Mouse (Mus musculus): ENCODE results near the gene Isg15.

Gene Isg15

DNA sequence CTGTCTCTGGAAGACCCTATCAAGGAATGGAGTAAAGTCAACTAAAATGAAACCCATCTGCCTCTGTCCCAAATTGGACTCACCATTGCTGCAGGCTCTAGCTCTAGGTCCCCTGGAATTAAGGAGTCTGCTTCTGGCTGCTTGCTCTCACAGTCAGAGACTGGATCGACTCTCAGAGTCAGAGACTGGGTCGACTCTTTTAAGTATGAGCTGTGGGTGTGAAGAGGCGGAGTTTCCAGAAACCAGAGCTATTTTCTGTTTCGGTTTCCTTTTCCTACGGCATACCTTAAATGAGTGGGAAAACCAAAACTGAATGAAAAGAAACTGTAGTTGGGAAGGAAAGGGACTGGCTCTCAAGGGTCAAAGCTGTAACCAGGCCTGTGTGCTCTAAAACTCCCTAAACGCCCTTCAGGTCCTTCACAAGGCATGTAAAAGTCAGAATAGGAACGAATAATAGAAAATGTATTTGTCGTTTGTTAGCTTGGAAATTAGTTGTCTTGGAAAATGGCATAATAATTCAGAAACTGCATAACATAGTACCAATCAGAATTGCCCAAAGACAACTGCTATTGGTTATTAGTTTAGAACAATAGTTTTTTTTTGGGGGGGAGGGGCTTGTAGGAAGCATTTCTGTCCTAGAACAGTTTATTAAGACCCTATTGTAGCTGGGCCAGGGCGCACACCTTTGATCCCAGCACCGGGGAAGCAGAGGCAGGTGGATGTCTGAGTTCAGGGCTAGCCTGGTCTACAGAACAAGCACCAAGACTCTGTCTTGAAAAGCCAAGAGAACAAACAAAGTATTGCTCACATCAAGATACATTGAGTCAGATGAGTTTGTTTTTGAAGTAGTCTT is at the start of gene Isg15:
TSS of gene Isg15 (minus strand) at position 196 of the 853 bp plus-strand sequence.
- DNase-seq (ENCODE audit: low spot score in 2 of 2), result no peak

- DNase-seq (ENCODE audit: low spot score in 2 of 2), result no peak
Observed at GRCm38 (mm10) chr4:156249567-156249966, 48.9 kb upstream of the Isg15 start.

- DNase-seq (ENCODE audit: low spot score in 2 of 2), result no peak
Observed at GRCm38 (mm10) chr4:156236651-156237447, 36.2 kb upstream of the Isg15 start.

- peak; percentile 77 to 83 for DNase-seq (ENCODE audit: low spot score in 2 of 2)
Observed at GRCm38 (mm10) chr4:156235808-156236533, 35.4 kb upstream of the Isg15 start, which contains the start of gene Noc2l. Gene Noc2l, plus strand, starts transcription at chr4:156236010.

- DNase-seq (ENCODE audit: low spot score in 2 of 2), result no peak
Observed at GRCm38 (mm10) chr4:156235360-156235770, 34.7 kb upstream of the Isg15 start.

- peak in 1 of 2 experiments; percentile 58 for DNase-seq (ENCODE audit: low spot score in 2 of 2)
Observed at GRCm38 (mm10) chr4:156234701-156235213, 34.1 kb upstream of the Isg15 start, which contains the start of gene Plekhn1. Gene Plekhn1, minus strand, starts transcription at chr4:156234857.

- no peak for DNase-seq (ENCODE audit: low spot score in 2 of 2)
Observed at GRCm38 (mm10) chr4:156234021-156234501, 33.4 kb upstream of the Isg15 start.

DNA sequence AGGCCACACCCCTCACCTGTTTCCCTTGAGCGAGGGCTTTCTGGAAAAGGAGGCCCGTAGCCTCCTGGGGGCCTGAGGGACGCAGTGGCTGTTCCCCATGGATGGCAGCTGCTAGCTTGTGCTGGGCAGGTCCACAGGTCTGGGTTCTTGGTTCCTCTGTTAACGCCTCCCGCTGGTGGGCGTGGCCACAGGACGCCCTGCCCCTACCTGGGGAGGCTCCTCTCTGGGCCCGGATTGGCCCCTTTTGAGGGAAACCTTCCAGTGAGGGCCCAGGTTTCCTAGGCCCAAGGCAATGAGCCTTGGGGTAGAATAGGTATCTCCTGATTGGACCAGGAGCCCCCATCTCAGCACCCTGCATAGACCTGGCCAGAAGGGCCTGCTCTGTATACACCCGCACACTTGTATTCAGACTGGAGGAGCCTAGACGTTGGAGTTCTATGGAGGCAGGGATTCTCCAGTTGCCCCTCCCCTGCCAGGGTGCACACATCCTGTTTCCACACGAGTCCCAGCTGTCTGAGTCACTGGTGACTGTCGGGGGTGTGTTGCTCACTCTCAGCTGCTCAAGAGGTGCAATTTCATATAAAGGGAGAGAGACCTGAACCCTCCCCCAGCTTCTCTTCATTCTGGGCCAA is 27.9 kb upstream of the Isg15 start:
- DNase-seq (ENCODE audit: low spot score in 2 of 2), result no peak

DNA sequence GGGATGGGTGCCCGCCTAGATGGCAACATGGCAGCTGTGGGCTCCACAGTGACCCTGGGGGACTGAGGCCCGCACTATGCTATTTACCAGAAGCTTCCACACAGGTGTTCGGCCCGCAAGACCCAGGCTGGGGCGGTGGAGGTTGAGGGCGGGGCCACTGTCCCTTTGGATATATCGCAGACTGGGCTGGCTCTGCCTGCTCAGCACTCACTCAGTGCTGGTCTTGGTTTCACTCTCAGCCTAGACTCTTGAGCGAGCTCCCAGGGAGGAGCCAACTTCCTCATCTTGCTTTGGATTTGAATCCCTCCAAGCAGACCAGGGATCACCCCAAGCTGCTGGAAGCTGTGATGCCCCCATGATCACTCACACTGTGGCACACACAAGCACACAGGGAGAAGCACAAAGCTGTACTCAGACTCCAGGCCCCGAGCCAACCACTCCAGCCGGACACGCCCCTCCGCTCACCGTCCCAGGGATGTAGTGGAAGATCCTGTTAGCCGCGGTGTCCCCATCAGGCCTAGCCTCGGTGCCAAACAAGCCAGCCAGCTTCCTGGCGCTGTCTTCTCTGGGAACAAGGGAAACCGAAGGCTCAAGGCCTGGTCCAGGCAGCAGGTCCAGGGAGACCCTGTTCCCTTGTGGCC is 27.3 kb upstream of the Isg15 start:
- DNase-seq (ENCODE audit: low spot score in 2 of 2), result no peak

GRCm38 (mm10) chr4:156224276-156224675 is 23.7 kb upstream of the Isg15 start:
- DNase-seq (ENCODE audit: low spot score in 2 of 2), result no peak

GRCm38 (mm10) chr4:156219936-156220335 is 19.3 kb upstream of the Isg15 start:
- DNase-seq (ENCODE audit: low spot score in 2 of 2), result no peak

DNA sequence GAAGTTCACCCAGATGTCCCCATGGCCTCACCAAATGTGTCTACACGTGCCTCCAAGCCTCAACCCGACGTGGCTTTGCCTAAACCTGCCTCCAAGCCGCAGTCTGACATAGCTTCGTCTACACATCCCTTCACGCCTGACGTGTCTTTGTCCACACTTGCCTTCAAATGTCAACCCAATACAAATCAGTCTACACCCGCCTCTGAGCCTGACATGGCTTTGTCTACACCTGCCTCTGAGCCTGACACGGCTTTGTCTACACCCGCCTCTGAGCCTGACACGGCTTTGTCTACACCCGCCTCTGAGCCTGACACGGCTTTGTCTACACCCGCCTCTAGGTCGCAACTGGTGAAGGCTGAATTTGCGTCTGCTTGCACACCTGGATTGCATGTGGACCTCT is 17.2 kb upstream of the Isg15 start:
- DNase-seq (ENCODE audit: low spot score in 2 of 2), result no peak

DNA sequence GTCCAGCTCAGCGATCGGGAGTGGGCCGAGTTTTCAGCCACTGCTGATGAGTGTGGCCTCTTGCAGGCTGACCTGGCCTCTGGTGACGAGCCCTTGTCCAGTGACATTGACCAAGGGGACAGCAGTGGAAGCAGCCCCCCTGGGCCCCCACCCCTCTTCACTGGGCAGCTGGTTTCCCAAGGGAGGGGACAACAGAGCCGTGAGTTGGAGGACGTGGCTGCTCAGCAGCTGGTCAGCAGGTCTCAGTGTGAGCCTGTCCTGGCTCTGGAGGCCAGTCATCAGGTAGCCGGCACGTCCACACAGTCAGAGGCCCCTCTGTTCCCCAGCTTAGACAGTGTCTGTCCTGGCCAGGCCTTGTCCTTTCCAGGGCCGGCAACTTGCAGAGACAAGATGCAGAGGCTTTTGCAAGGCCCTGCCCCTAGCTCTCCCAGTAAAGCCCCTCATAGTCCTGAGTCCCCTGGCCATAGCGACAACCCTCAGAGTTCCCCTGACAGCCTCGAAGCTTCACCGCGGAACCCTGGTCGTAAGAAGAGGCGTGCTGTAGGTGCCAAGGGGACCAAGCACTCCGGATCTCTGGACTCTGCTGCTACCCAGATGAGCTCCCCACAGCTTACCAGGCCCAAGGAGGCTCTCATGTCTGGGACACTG is 16.5 kb upstream of the Isg15 start:
- no peak for DNase-seq (ENCODE audit: low spot score in 2 of 2)

GRCm38 (mm10) chr4:156216196-156216595 is 15.6 kb upstream of the Isg15 start:
- no peak for DNase-seq (ENCODE audit: low spot score in 2 of 2)

GRCm38 (mm10) chr4:156215649-156216048 is 15.0 kb upstream of the Isg15 start, which contains the start of gene Perm1:
Gene Perm1, plus strand, starts transcription at chr4:156215868.
- no peak for DNase-seq (ENCODE audit: low spot score in 2 of 2)

- no peak for DNase-seq (ENCODE audit: low spot score in 2 of 2)
Observed at GRCm38 (mm10) chr4:156213134-156213533, 12.5 kb upstream of the Isg15 start.

GRCm38 (mm10) chr4:156209963-156210635 is 9.5 kb upstream of the Isg15 start:
- no peak for DNase-seq (ENCODE audit: low spot score in 2 of 2)

DNA sequence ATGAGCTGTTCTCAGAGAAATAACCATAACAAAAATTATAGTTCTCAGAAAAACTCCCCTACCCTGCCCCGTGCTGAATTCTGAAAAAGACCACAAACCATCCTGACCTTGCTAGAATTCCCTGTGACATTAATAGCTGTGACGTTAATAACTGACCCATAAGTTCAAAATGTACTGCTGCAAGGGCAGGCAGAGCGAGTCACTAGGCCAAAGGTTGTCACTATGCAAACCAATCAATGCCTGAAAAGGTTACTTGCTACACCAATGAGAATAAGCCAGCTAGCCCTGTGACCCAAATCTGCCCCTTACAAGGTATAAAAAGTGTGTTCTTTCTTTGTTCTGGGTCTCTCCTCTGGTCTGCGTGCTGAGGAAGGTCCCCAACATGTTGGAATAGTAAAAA is 8.3 kb upstream of the Isg15 start:
- no peak for DNase-seq (ENCODE audit: low spot score in 2 of 2)

GRCm38 (mm10) chr4:156203413-156204131 is 3.0 kb upstream of the Isg15 start:
- DNase-seq (ENCODE audit: low spot score in 2 of 2), result no peak

Measured in frontal cortex, postnatal 14 days (tissue).